Mouse (Mus musculus): ENCODE data around the gene Cap2.

Gene Cap2

GRCm38 (mm10) chr13:46525295-46526255 is 23.9 kb downstream of the Cap2 start:
- in situ Hi-C loops (cut with MboI; ENCODE audit: low sequenced_read_pairs): no loop called here

- in situ Hi-C loops (cut with MboI; ENCODE audit: low sequenced_read_pairs): no loop called here
Observed at GRCm38 (mm10) chr13:46526645-46527044, 25.0 kb downstream of the Cap2 start.

- in situ Hi-C loops (cut with MboI; ENCODE audit: low sequenced_read_pairs): no loop called here
Observed at GRCm38 (mm10) chr13:46527340-46527739, 25.7 kb downstream of the Cap2 start.

- in situ Hi-C loops (cut with MboI; ENCODE audit: low sequenced_read_pairs): no loop called here
Observed at GRCm38 (mm10) chr13:46529037-46529436, 27.4 kb downstream of the Cap2 start.

GRCm38 (mm10) chr13:46530546-46530945 is 28.9 kb downstream of the Cap2 start:
- in situ Hi-C loops (cut with MboI; ENCODE audit: low sequenced_read_pairs): no loop called here

- in situ Hi-C loops (cut with MboI; ENCODE audit: low sequenced_read_pairs): no loop called here
Observed at GRCm38 (mm10) chr13:46531676-46532075, 30.0 kb downstream of the Cap2 start.

- in situ Hi-C loops (cut with MboI; ENCODE audit: low sequenced_read_pairs): no loop called here
Observed at GRCm38 (mm10) chr13:46532276-46532675, 30.6 kb downstream of the Cap2 start.

- in situ Hi-C loops (cut with MboI; ENCODE audit: low sequenced_read_pairs): no loop called here
Observed at GRCm38 (mm10) chr13:46533342-46534129, 31.9 kb downstream of the Cap2 start.

- in situ Hi-C loops (cut with MboI; ENCODE audit: low sequenced_read_pairs): no loop called here
Observed at GRCm38 (mm10) chr13:46534171-46534968, 32.7 kb downstream of the Cap2 start.

GRCm38 (mm10) chr13:46534969-46535785 is 33.5 kb downstream of the Cap2 start:
- in situ Hi-C loops (cut with MboI; ENCODE audit: low sequenced_read_pairs): no loop called here

- in situ Hi-C loops (cut with MboI; ENCODE audit: low sequenced_read_pairs): no loop called here
Observed at GRCm38 (mm10) chr13:46539284-46539683, 37.6 kb downstream of the Cap2 start.

- in situ Hi-C loops (cut with MboI; ENCODE audit: low sequenced_read_pairs): no loop called here
Observed at GRCm38 (mm10) chr13:46540943-46541342, 39.3 kb downstream of the Cap2 start.

GRCm38 (mm10) chr13:46542782-46543181 is 41.1 kb downstream of the Cap2 start:
- in situ Hi-C loops (cut with MboI; ENCODE audit: low sequenced_read_pairs): no loop called here

GRCm38 (mm10) chr13:46544608-46545007 is 43.0 kb downstream of the Cap2 start:
- in situ Hi-C loops (cut with MboI; ENCODE audit: low sequenced_read_pairs): no loop called here

GRCm38 (mm10) chr13:46545081-46545480 is 43.4 kb downstream of the Cap2 start:
- in situ Hi-C loops (cut with MboI; ENCODE audit: low sequenced_read_pairs): no loop called here

- in situ Hi-C loops (cut with MboI; ENCODE audit: low sequenced_read_pairs): no loop called here
Observed at GRCm38 (mm10) chr13:46546846-46547245, 45.2 kb downstream of the Cap2 start.

GRCm38 (mm10) chr13:46547253-46547652 is 45.6 kb downstream of the Cap2 start:
- in situ Hi-C loops (cut with MboI; ENCODE audit: low sequenced_read_pairs): no loop called here

GRCm38 (mm10) chr13:46548132-46548531 is 46.5 kb downstream of the Cap2 start:
- in situ Hi-C loops (cut with MboI; ENCODE audit: low sequenced_read_pairs): no loop called here

- in situ Hi-C loops (cut with MboI; ENCODE audit: low sequenced_read_pairs): no loop called here
Observed at GRCm38 (mm10) chr13:46548600-46549179, 47.0 kb downstream of the Cap2 start.

GRCm38 (mm10) chr13:46550627-46551026 is 49.0 kb downstream of the Cap2 start:
- in situ Hi-C loops (cut with MboI; ENCODE audit: low sequenced_read_pairs): no loop called here

Measured in CH12F3 (cell line).